Mouse (Mus musculus): ENCODE results near the gene Gm28102. TPM values are rescaled to one million over a fixed set of nuclear protein-coding genes. Genes with fewer than 3 reads are reported as not detected.
"Not testable (repeated sequence)": the region's sequence is repeated elsewhere in the genome, so short reads cannot be mapped to it uniquely, and the experiment has no call there.

The Gm28102 gene
- not detected in 2 replicates for polyA plus RNA-seq (2012; rRNA removed)
- not detected in 2 replicates for polyA plus RNA-seq (2014; fragmentation: Nextera tagmentation; extraction: Ambion mirVana)

DNA sequence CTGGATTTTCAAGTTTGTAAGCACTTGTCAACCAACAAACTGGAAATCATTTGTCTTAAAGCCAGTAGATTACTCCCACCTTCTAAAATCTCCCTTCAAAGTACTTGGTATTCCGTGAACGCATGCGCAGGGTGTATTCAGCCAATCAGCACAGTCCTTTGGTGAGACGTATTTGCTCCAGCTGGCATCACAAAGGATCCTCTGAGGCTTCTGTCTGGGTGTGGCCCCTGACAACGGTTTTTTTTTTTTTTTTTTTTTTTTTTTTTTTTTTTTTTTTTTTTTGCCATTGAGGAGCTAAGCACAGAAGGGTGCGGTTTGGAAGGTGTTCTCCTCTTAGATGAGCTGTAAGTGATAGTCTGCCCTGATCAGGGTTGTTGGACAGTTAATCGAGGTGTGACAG, at the start of gene Gm28102:
Gm28102 (plus strand) TSS at position 301 of the 400 bp plus-strand sequence.
- not testable (repeated sequence) for ATAC-seq (ENCODE audit: insufficient read depth); H3K4me1 ChIP-seq (replicated peaks; ENCODE audit: control insufficient read depth in 2 of 2, insufficient read depth in 2 of 2, low read length in 1 of 2)
- 60% methylated on average over 4 of the region's 7 CpGs for WGBS (ENCODE audit: insufficient replicate concordance)

More for the DNA sequence above, at the start of gene Gm28102:
- H3K9ac ChIP-seq (replicated peaks); H3K4me3 ChIP-seq (ENCODE audit: insufficient read depth in 1 of 2, low read depth in 2 of 2, low read length in 2 of 2); H3K4me2 ChIP-seq (ENCODE audit: low read depth); H3K27ac ChIP-seq; H3K36me3 ChIP-seq (replicated peaks; ENCODE audit: control insufficient read depth, insufficient read depth, low read depth); H3K27me3 ChIP-seq (ENCODE audit: control insufficient read depth, insufficient read depth, low read length); DNase-seq (ENCODE audit: low read depth in 3 of 3, low spot score in 3 of 3); H3K9me3 ChIP-seq (ENCODE audit: control insufficient read depth, low read length): not testable (repeated sequence)

Measured in liver, embryonic 14.5 days (tissue).